Mouse (Mus musculus): ENCODE measurements at regions not wholly inside any gene's neighbourhood (a gene's known extent, or its start where the extent isn't known, plus 50 kb on each side); places are given as distances from the start of the nearest gene placed in this dataset.
A peak's percentile ranks its signal among the peaks of the same experiment; 100 is the strongest.

- Histone ChIP-seq H3K27me3 (ENCODE audit: control insufficient read depth, insufficient read depth, low read length) (no peaks in the 10 kb centered on the region), H3K27ac (ENCODE audit: low read depth, low read length) (no peak overlapping the region), H3K36me3 (ENCODE audit: control insufficient read depth, insufficient read depth, low read length) (no peaks in the 10 kb centered on the region), H3K4me3 (ENCODE audit: low read depth, low read length) (no peak overlapping the region), H3K9ac (ENCODE audit: low read length) (no peak overlapping the region), H3K4me2 (ENCODE audit: low read depth) (no peak overlapping the region), H3K9me3 (ENCODE audit: control insufficient read depth, low read length) (no peaks in the 10 kb centered on the region), H3K4me1 (ENCODE audit: control insufficient read depth, insufficient read depth, low read length) (no peaks in the 10 kb centered on the region)
- WGBS: 79% methylated on average over 10 of the region's 10 CpGs
- ATAC-seq (ENCODE audit: insufficient read depth, low FRiP score, low TSS enrichment) (no peak), DNase-seq (ENCODE audit: low spot score) (no peak)
Observed at GRCm38 (mm10) chr6:50934245-50934644, 280.0 kb upstream of the Npvf start.

GRCm38 (mm10) chr6:50936306-50936705 is 282.1 kb upstream of the Npvf start:
- WGBS: 86% methylated on average over 8 of the region's 8 CpGs
- Histone ChIP-seq H3K36me3 (ENCODE audit: control insufficient read depth, insufficient read depth, low read length) (no peaks in the 10 kb centered on the region), H3K27ac (ENCODE audit: low read depth, low read length) (no peak overlapping the region), H3K9ac (ENCODE audit: low read length) (no peak overlapping the region), H3K27me3 (ENCODE audit: control insufficient read depth, insufficient read depth, low read length) (no peaks in the 10 kb centered on the region), H3K4me2 (ENCODE audit: low read depth) (no peak overlapping the region), H3K4me1 (ENCODE audit: control insufficient read depth, insufficient read depth, low read length) (no peaks in the 10 kb centered on the region), H3K4me3 (ENCODE audit: low read depth, low read length) (no peak overlapping the region), H3K9me3 (ENCODE audit: control insufficient read depth, low read length) (no peaks in the 10 kb centered on the region)
- ATAC-seq (ENCODE audit: insufficient read depth, low FRiP score, low TSS enrichment): no peak
- no peak for DNase-seq (ENCODE audit: low spot score)

DNA sequence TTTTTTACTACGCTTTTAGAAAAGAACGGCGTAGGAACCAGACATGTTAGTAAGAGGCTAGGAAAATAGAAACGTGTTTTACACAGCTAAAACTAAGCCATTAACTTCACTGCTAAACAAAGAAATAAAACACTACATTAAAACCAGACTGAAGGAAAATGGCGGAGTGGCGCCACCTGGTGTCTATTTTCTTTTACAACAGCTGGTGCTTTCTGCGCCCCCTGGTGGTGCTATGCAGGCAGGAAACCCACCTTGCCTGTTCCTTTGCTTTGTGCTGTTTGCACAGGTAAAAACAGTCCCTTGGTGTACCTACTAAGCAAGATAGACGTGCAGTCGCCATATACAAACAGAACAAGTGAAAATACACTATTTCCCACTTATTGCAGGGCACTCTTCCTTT is 282.9 kb upstream of the Npvf start:
- no peak overlapping the region for H3K4me2 ChIP-seq (ENCODE audit: low read depth)
- WGBS: 30% methylated on average over 9 of the region's 9 CpGs
- no peaks in the 10 kb centered on the region for H3K27me3 ChIP-seq (ENCODE audit: control insufficient read depth, insufficient read depth, low read length)
- no peaks in the 10 kb centered on the region for H3K36me3 ChIP-seq (ENCODE audit: control insufficient read depth, insufficient read depth, low read length)
- ATAC-seq (ENCODE audit: insufficient read depth, low FRiP score, low TSS enrichment) (no peak), DNase-seq (ENCODE audit: low spot score) (peak; percentile 80)
- no peaks in the 10 kb centered on the region for H3K4me1 ChIP-seq (ENCODE audit: control insufficient read depth, insufficient read depth, low read length)
- H3K9ac ChIP-seq (ENCODE audit: low read length): no peak overlapping the region
- no peaks in the 10 kb centered on the region for H3K9me3 ChIP-seq (ENCODE audit: control insufficient read depth, low read length)
- H3K27ac ChIP-seq (ENCODE audit: low read depth, low read length): no peak overlapping the region
- no peak overlapping the region for H3K4me3 ChIP-seq (ENCODE audit: low read depth, low read length)

DNA sequence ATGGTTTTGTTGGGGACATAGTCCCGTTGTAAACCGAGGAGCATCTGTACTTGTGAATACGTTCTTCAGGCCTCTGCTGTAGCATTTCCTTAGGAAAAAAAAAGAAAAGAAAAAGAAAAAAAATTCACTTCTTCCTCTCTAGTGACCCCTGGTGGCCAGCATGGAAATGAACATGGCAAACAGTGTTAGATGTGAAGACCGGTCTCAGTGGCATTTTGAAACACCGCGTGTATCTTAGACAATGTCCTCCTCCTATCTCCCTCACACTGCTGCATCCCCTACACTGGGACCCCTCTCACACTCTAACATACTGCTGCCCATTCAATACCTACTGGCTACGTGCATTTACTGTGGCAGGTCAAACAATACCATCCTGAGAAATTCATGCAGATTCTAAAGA is 284.6 kb upstream of the Npvf start:
- no peak overlapping the region for H3K27ac ChIP-seq (ENCODE audit: low read depth, low read length)
- H3K4me1 ChIP-seq (ENCODE audit: control insufficient read depth, insufficient read depth, low read length): no peaks in the 10 kb centered on the region
- H3K27me3 ChIP-seq (ENCODE audit: control insufficient read depth, insufficient read depth, low read length): no peaks in the 10 kb centered on the region
- no peaks in the 10 kb centered on the region for H3K36me3 ChIP-seq (ENCODE audit: control insufficient read depth, insufficient read depth, low read length)
- ATAC-seq (ENCODE audit: insufficient read depth, low FRiP score, low TSS enrichment) (no peak), DNase-seq (ENCODE audit: low spot score) (no peak)
- H3K9me3 ChIP-seq (ENCODE audit: control insufficient read depth, low read length): no peaks in the 10 kb centered on the region
- no peak overlapping the region for H3K9ac ChIP-seq (ENCODE audit: low read length)
- H3K4me3 ChIP-seq (ENCODE audit: low read depth, low read length): no peak overlapping the region
- 33% methylated on average over 7 of the region's 7 CpGs for WGBS
- no peak overlapping the region for H3K4me2 ChIP-seq (ENCODE audit: low read depth)

- DNase-seq (ENCODE audit: low spot score): no peak
- no peak for ATAC-seq (ENCODE audit: insufficient read depth, low FRiP score, low TSS enrichment)
- H3K9ac ChIP-seq (ENCODE audit: low read length): no peak overlapping the region
- no peak overlapping the region for H3K4me3 ChIP-seq (ENCODE audit: low read depth, low read length)
- H3K27me3 ChIP-seq (ENCODE audit: control insufficient read depth, insufficient read depth, low read length): no peaks in the 10 kb centered on the region
- WGBS: 59% methylated on average over 2 of the region's 2 CpGs
- no peaks in the 10 kb centered on the region for H3K9me3 ChIP-seq (ENCODE audit: control insufficient read depth, low read length)
- H3K4me2 ChIP-seq (ENCODE audit: low read depth): no peak overlapping the region
- no peak overlapping the region for H3K27ac ChIP-seq (ENCODE audit: low read depth, low read length)
- H3K36me3 ChIP-seq (ENCODE audit: control insufficient read depth, insufficient read depth, low read length): no peaks in the 10 kb centered on the region
- no peaks in the 10 kb centered on the region for H3K4me1 ChIP-seq (ENCODE audit: control insufficient read depth, insufficient read depth, low read length)
Observed at GRCm38 (mm10) chr6:50939440-50939839, 285.2 kb upstream of the Npvf start.

GRCm38 (mm10) chr6:50940118-50940517 is 285.9 kb upstream of the Npvf start:
- WGBS: 33% methylated on average over 1 of the region's 1 CpGs
- Histone ChIP-seq H3K9me3 (ENCODE audit: control insufficient read depth, low read length) (no peaks in the 10 kb centered on the region), H3K9ac (ENCODE audit: low read length) (no peak overlapping the region), H3K27ac (ENCODE audit: low read depth, low read length) (no peak overlapping the region), H3K4me1 (ENCODE audit: control insufficient read depth, insufficient read depth, low read length) (no peaks in the 10 kb centered on the region), H3K4me2 (ENCODE audit: low read depth) (no peak overlapping the region), H3K36me3 (ENCODE audit: control insufficient read depth, insufficient read depth, low read length) (no peaks in the 10 kb centered on the region), H3K27me3 (ENCODE audit: control insufficient read depth, insufficient read depth, low read length) (no peaks in the 10 kb centered on the region), H3K4me3 (ENCODE audit: low read depth, low read length) (no peak overlapping the region)
- ATAC-seq (ENCODE audit: insufficient read depth, low FRiP score, low TSS enrichment): no peak
- no peak for DNase-seq (ENCODE audit: low spot score)

DNA sequence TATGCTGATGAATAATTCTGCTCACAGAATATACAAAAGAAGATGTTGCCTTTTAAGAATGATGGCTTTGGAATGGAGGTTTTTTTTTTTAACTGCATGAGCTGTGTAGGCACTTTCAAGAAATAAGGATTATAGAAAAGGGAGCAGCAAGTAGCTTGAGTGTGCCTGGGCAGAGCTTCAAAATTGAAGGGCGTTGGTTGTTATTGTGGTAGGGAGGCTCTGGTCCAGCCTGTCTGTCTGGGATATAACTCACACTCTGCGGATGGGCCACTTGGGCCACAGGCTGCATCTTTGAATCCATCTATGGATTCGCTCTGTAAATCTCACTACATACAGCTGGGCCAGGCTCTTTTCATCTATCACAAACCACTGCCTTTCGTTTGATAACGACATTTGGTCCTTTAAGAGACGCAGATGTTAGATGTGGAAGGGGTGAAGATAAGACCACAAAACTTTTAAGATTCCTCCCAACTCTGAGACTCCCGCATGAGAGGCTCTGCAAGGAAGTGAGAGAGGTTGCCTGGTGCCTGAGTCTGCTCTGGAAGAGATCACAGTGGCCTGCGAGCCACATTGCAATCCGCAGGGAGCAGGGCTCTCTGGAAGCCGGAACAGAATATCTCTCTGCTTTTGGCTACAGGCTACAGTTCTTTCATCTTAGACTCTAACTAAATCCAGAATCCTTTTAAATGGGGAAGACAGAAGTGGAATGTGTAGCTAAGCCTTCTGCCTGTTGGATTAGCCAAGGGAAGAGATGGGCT is 286.6 kb upstream of the Npvf start:
- Histone ChIP-seq H3K4me3 (ENCODE audit: low read depth, low read length) (no peak overlapping the region), H3K4me1 (ENCODE audit: control insufficient read depth, insufficient read depth, low read length) (no peaks in the 10 kb centered on the region), H3K27me3 (ENCODE audit: control insufficient read depth, insufficient read depth, low read length) (no peaks in the 10 kb centered on the region), H3K9me3 (ENCODE audit: control insufficient read depth, low read length) (no peaks in the 10 kb centered on the region), H3K36me3 (ENCODE audit: control insufficient read depth, insufficient read depth, low read length) (no peaks in the 10 kb centered on the region), H3K9ac (ENCODE audit: low read length) (no peak overlapping the region), H3K27ac (ENCODE audit: low read depth, low read length) (no peak overlapping the region), H3K4me2 (ENCODE audit: low read depth) (no peak overlapping the region)
- no peak for DNase-seq (ENCODE audit: low spot score)
- WGBS: 71% methylated on average over 10 of the region's 10 CpGs
- ATAC-seq (ENCODE audit: insufficient read depth, low FRiP score, low TSS enrichment): no peak

- ATAC-seq (ENCODE audit: insufficient read depth, low FRiP score, low TSS enrichment) (no peak), DNase-seq (ENCODE audit: low spot score) (no peak)
- WGBS: 85% methylated on average over 5 of the region's 5 CpGs
- H3K4me2 ChIP-seq (ENCODE audit: low read depth): no peak overlapping the region
- H3K4me1 ChIP-seq (ENCODE audit: control insufficient read depth, insufficient read depth, low read length): no peaks in the 10 kb centered on the region
- no peak overlapping the region for H3K4me3 ChIP-seq (ENCODE audit: low read depth, low read length)
- no peaks in the 10 kb centered on the region for H3K27me3 ChIP-seq (ENCODE audit: control insufficient read depth, insufficient read depth, low read length)
- H3K27ac ChIP-seq (ENCODE audit: low read depth, low read length): no peak overlapping the region
- H3K9me3 ChIP-seq (ENCODE audit: control insufficient read depth, low read length): no peaks in the 10 kb centered on the region
- no peak overlapping the region for H3K9ac ChIP-seq (ENCODE audit: low read length)
- no peaks in the 10 kb centered on the region for H3K36me3 ChIP-seq (ENCODE audit: control insufficient read depth, insufficient read depth, low read length)
Observed at GRCm38 (mm10) chr6:50942696-50943095, 288.5 kb upstream of the Npvf start.

DNA sequence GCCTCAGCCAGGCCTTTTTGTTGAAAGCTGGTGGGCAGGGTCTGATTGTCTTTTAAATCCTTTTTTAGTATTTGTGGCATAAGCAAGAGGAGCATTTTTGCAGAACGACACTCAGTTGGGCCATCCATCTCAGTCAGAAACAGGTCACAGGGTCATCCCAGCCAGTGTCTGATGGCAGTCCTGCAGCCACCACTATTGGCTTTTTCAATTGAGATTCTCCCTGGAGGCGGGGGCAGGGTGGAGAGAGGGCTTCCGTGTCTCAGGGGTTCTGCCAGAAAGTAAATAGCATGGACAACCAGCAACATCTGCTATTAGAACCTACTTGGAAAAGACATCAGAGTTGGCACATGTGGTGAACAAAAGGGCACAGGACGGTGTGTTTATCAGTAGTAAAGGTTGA is 293.8 kb upstream of the Npvf start:
- Histone ChIP-seq H3K4me1 (ENCODE audit: control insufficient read depth, insufficient read depth, low read length) (peaks cover 15% of the 10 kb centered on the region), H3K27me3 (ENCODE audit: control insufficient read depth, insufficient read depth, low read length) (no peaks in the 10 kb centered on the region), H3K4me2 (ENCODE audit: low read depth) (no peak overlapping the region), H3K9ac (ENCODE audit: low read length) (no peak overlapping the region), H3K9me3 (ENCODE audit: control insufficient read depth, low read length) (no peaks in the 10 kb centered on the region), H3K36me3 (ENCODE audit: control insufficient read depth, insufficient read depth, low read length) (no peaks in the 10 kb centered on the region), H3K27ac (ENCODE audit: low read depth, low read length) (no peak overlapping the region), H3K4me3 (ENCODE audit: low read depth, low read length) (no peak overlapping the region)
- DNase-seq (ENCODE audit: low spot score) (no peak), ATAC-seq (ENCODE audit: insufficient read depth, low FRiP score, low TSS enrichment) (no peak)
- WGBS: 41% methylated on average over 4 of the region's 4 CpGs
